Mouse (Mus musculus) bone marrow macrophage, adult 2 months (primary cell): ENCODE measurements around the gene Zfp385a.

Source experiments
- CTCF ChIP-seq: IDR thresholded peaks from 2 replicates; pipeline ENCODE4 v1.5.1; 2012; ENCODE audit warnings: low read depth, mild to moderate bottlenecking, low read length, moderate library complexity
- POLR2A ChIP-seq: IDR thresholded peaks from 2 replicates; pipeline ENCODE4 v1.6.1; 2012; ENCODE audit warnings: mild to moderate bottlenecking, low read depth, low read length, borderline replicate concordance

DNA sequence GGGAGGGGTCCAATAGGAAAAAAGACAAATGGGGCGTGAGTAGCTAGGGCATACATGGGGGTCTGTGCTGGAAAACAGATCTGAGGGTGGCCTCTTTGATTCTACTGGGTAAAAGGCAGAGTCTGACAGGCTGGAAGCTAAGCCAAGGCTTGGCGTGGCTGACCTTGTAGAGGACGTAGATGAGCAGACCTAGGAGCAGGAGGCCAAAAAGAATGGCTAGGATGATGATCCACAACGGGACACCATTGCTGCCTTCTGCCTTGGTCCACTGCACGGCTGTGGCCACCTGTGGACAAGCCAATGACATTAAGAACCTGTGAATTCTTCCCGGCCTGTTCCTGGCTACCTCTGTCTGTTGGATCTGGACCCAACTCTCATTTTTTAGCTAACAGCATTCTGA lies 5.9 kb upstream of the Zfp385a start:
- TF ChIP-seq POLR2A: no peak
- no peak for TF ChIP-seq CTCF
